Mouse (Mus musculus): ENCODE data around the gene Cep170b.
A peak's percentile ranks its signal among the peaks of the same experiment; 100 is the strongest.

The Cep170b gene

DNA sequence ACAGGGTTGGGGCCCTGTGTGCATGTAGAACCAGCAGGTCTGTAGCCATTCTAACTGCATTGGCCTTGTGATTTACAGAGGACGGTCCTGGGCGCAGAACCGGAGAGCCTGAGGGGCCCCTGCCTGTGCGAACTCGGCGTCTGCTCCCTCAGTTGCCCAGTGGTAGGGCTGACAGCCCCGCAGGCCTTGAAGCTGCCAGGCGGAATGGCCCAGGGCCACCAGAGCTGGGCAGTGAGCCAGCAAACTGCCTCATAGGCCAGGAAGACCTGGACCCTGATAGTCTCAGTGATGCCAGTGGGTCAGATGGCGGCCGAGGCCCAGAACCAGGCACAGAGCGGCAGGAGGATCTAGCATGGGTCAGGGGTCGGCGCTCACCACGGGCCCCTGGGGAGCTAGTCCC lies 17.5 kb downstream of the Cep170b start:
- peak; percentile 73 for DNase-seq

DNA sequence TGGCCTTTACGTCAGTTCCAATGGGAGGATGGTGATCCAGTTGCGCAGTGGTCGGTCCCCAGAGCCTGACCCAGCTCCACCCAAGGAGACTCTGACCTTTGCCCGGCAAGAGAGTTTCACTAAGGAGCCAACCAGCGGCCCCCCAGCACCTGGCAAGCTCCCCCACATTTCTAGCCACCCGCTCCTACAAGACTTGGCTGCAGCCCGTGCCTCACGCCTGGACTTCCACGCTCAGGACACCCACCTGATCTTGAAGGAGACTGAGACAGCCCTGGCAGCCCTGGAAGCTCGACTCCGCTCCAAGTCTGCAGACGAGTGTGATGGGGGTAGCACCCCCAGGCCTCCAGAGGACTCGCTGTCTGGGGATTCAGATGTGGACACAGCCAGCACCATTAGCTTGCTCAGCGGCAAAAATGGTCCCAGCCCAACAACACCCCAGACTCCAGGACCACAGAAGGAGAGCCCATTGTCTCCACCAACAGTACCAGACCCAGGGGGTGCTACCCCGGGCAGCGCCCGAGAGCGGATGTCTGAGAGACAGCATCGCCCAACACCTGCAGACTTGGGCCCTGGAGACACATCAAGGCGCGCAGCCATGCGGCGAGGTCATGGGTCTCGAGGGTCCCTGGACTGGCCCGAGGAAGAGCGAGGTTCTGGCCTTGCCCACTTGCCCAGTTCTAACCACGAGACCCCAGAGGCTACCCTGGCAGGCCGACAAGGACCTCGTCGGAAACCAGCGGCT lies 18.2 kb downstream of the Cep170b start:
- DNase-seq, result no peak

DNA sequence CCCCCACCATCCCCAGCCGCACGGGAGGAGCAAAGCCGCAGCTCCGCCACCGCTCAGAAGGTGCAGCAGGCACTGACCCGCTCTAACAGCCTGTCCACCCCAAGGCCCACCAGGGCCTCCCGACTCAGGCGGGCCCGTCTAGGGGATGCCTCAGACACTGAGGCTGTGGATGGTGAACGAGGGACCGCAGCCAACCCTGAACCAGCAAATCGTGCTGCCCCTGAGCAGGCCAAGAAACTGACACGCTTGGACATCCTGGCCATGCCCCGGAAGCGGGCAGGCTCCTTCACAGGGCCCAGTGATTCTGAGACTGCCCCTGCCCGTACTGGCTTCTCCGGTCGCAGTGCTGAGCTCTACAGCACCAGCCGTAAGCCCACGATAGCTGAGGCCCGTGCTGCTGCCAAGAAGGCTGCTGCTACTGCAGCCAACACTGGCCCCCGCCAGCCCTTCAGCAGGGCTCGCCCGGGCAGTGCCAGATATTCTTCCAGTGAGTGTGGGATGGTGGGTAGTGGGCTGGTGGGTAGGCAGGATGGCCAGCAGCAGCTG lies 18.8 kb downstream of the Cep170b start:
- no peak for DNase-seq

DNA sequence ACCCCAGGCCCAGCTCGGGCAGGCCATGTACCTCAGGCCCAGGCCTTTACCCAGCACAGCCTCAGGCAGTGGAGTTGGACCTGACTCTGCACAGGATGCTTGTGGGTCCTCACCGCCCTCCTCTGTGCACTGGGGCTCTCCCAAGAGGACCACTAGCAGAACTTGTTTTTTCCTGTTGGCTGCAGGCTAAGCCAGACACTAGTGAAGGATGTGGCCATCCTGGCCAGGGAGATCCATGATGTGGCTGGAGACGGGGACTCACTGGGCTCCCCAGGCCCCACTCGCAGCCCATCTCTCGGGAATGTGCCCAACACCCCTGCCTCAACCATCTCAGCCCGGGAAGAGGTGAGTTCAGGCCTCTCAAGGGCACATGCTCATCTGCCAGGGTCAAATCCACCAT lies 22.5 kb downstream of the Cep170b start:
- no peak for DNase-seq

DNA sequence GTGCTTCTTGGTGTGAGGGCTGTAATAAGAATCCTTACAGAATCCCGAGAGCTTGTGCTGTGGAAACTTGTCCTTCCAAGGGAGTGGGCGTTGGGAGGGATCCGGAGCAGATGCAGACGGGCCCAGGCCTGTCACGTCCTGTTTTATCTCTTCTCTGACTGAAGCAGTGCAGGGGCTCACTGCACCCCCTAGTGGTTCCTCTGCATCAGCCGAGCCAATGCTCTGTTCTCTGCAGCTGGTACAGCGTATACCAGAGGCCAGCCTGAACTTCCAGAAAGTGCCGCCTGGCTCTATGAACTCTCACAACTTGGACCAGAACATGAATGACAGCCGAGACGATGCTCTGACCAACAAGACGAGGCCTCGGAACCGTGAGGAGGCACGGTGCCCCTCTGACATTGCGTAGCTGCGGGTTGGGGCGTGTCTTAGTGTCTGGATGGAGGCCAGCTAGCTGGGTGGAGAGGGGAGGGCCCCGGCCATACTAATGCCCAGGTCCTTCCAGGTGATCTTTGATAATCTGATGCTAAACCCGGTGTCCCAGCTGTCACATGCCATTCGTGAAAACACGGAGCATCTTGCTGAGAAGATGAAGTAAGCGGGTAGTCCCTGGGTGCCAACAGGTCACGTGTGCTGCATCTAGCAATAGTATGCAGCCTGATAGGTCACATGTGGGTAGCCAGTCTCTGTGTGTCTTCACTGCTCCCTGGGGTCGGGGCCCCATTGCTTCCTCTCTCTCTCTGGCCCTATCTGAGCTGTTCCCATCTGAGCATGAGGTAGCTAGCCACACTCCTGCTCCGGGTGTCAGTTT lies 23.1 kb downstream of the Cep170b start:
- DNase-seq, result peak; percentile 89

DNA sequence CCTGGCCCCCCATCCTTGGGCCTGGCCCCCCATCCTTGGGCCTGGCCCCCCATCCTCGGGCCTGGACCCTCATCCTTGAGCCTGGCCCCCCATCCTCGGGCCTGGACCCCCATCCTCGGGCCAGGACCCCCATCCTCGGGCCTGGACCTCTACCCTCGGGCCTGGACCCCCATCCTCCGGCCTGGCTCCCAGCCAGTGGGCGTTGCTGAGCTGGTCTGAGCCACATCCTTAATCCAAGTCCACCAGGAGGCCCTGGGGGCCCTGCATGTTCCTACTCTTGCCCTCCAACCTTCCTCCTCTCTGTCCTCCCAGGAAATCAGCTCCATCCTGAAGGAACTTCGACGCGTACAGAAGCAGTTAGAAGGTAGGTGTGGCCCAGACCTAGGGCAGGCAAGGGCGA lies 24.0 kb downstream of the Cep170b start:
- no peak for DNase-seq

DNA sequence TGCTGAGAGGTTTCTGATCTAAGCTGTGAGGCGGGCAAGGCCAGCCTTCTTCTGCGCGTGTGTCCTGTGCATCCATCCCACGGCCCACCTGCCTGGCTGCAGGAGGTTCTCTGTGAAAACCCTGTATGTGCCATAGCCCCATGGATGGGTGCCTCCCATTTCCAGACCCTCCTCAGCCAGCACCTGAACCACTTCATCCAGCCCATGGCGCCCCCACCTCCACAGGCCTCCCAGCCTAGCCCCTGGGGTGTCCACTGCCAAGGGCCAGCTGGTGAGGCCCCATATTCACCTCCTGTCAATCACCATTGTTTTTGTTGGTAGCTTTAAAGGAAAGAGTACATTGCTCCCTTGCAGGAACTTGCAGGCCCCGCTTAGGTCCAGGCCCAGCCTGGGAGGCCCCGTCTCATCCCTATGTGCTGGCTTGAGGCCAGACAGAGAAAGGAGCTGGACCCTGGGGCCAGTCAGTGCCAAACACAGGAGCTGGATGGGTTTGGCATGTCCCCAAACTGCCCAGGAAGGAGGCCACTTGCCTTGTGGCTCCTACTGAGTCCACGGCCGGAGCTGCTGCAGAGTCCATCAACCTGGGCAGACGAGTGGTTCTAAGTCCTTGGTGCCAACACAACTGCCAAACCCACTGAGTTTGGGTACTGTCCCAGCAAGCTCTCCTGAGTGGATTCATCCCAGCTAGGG lies 24.8 kb downstream of the Cep170b start:
- no peak for DNase-seq

DNA sequence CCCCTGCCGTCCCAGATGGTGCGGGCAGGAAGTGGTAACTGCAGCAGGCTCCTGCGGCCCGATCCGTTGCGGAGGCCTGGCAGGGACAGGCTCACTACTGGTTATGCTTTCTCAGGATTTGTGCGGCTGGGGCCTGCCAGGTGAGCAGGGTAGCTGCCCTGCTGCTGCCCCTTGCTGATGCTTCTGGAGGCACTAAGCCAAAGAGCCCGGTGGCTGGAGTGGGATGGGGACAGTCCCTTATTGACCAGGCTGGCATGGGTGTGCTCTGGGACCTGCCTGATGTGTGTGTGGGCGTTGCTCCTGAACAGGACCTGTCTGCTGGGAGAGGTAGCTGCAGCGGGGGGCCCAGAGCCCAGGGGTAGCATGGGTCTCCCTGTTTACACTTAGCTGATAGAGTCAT lies 25.5 kb downstream of the Cep170b start:
- no peak for DNase-seq

DNA sequence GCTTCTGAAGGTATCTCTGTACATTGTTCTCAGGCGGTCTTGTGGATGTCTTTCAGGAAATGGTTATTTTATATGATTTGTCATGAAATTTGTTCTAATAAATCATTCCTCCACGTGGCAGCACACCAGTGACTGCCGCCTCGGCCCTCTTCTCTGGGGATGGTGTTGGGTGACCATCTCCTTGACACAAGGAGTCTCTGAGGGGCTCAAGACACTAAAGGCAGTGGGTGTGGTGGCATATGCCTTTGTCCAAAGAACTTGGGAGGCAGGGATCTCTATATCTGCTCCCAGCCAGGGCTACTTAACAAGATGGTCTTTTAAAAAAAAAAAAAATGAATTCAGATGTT lies 26.2 kb downstream of the Cep170b start:
- DNase-seq, result no peak

DNA sequence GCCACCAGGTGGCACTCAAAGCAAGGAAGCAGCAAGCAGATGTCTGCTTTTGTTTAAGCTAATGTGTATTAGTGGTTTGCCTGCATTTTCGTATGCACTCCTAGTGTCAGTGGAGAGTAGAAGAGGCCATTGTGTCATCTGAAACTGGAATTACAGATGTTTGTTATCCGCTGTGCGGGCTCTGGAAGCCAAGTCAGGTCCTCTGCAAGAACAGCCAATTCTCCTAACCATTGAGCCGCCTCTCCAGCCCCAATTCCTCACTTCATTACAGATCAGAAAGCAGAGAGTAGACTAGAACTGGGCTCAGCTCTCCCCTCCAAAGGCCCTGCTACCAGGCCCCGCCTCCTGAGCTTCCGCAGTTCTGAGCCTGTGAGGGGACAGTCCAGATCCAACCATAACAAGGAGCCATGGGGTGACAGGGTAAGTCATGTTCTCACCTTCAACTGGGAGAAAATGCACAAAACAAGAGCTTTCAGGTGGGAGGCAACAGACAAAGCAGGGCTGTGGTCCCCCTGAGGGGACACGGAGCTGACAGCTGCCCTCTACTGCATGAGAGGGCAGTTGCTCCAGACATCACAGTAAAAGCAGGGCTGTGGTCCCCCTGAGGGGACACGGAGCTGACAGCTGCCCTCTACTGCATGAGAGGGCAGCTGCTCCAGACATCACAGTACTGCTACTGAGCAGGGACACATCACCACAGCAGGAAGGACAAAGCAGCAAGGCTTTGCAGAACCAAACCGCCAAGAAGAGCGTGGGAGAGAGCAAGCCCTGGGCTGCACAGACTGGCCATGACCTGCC lies 26.8 kb downstream of the Cep170b start:
- DNase-seq, result no peak

DNA sequence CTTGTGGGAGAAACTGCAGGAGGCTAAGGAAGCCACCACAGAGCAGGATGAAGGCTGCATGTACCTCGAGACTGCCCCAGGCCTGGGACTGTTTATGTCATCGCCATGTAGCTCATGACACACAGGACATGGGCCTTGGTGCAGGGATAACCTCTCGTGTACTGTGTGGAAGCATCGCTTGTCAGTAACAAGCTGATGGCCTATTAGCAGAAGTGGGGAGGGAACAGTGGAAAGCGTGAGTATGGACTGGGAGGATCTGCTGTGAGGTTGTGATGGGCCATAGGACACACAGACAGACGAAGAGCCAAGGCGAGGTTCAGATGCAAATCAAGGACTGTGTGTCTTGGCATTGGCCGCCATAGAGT lies 27.3 kb downstream of the Cep170b start:
- DNase-seq, result no peak

DNA sequence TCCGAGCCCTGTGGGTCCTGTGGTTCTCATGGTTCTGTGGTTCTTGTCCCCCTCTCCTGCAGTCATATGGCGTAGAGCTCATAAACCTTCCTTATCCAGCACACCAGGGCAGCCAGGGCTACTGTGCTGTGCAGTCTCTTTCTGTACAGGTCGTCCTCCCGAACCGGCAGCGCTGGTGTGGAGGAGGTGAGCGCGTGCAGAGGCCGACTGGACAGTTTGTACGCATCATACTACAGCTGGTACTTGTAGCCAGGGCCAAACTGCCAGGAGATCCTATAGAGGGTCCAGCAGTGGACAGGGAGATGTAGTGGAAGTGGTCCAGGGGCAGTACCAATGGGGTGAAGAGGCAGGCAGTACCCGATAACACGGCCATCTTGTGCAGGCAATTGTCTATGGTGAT lies 30.7 kb downstream of the Cep170b start:
- DNase-seq, result no peak

DNA sequence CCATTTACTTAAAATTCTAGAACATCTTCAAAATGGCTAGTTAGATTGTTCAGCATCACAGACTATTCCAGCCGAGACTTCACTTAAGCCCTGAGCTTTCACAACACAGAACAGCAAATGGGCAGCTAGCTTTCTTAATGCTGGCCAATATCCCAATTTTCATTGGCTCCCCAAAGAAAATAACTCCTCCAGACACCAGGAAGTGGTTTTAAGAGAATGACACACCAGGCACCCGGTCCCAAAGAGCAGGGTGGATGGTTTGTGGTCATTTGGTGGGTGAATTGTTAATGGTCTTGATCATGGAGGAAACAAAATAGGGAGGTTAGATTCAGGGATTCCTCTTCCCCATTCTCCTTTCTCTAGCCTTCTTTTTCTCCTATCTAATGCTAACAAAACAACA lies 32.1 kb downstream of the Cep170b start:
- DNase-seq, result no peak

DNA sequence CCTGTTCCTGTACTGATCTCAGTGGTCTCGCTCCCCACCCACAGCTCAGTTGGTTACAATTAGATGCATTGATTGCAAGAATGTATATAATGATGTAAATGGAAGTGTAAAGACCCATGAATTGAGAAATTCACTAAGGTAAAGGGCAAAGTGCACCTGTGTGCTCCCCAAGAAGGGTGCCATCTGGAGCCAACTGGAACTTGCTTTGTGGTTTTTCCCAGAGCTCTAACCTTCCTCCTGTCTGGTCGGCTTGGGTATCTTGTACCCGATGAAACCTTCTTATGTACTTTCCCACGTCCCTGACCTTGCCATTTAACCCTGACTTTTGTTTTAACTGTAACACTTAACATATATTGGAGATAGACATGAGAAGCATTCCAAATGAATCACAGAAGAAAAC lies 35.6 kb downstream of the Cep170b start:
- no peak for DNase-seq

DNA sequence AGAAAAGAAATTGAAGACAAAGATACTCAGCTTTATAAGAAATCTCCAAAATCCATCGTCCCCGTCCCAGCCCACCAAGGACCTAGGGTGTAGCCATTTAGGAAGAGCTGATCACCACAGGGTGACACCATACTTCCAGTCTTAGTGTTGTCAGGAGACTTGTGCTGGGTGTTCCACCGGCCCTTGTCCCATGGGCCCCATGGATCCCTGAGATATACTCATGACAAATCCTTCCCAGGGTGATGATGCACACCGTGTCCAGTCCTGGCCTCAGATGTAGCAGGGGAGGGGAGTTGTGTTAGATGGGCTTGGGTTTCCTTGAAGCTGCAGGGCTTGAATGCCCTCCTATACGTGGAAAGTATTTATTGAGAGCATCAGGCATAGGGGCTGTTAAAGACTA lies 37.6 kb downstream of the Cep170b start:
- no peak for DNase-seq

DNA sequence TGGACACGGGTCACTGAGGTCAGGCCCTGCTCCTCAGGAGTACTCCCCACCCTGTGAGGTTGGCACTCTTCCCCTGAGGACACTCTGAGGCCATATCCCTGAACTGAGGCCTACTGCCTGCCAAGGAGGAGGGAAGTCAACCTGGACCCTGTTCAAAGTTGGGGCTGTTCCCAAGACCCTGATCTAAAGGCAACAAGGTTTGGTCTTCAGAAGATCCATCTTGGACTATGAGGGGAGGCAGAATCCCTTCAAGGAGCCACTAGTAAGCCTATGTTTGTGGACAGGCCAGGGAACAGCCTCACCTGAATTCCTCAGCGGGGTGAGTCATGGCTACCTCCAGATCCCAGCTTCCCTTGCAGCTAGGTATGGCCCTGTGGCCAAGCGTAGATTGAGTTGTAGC lies 39.2 kb downstream of the Cep170b start:
- DNase-seq, result no peak

DNA sequence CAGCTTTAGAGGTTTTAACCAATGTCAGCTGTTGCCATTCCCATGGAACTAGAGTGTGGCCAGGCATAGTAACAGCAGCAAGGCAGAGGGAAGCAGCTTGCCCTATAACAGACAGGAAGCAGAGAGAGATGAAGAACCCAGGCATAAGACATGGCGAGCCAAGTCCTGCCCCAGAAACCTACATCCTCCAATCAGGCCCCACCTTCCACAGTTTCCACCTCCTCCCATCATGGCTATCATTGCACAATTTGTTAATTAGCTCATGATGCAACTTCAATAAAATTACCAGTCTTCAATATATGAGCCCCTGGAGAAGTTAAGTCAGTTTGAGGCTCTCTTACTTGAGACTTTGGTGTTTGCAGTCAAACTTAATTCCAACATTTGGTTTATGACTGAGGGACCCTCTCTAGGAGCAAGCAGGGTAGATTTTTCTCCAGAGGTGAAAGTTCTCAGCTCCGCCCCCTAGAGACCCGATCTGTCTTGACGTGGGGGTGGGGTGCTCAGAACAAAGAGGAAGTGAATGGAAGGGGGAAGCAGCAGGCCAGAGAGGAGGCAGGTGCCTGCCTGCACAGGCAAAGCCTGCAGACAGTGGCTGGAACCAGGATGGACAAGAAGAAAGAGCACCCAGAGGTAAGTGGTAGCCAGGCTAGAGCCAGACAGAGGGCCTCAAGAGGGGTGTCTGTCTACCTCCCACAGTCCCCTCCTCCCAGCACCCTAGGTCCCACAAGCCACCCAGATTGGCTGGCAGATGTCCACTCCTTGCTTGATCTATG lies 40.1 kb downstream of the Cep170b start, which contains the start of gene Pld4:
Pld4 (plus strand) TSS at position 502 of the 773 bp plus-strand sequence.
- peak; percentile 70 for DNase-seq

DNA sequence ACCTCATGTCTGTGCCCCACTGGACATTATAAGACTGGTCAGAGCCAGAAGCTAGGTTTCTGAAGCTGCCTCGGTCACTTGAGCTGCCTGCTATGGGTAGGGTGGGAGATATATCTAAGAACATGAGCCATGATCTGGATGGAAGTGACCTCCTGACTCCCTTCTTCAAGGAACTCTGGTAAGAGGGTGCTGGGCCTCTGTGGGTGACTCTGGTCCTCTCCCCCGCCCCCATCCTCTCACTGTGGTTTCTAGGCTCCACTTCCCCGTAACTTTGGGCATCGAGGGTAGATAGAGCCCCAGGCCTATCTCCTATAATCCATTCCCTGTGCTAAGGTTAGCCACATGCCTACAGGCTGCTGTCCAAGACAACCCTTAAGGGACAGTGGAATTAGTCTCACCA lies 41.2 kb downstream of the Cep170b start:
- no peak for DNase-seq

DNA sequence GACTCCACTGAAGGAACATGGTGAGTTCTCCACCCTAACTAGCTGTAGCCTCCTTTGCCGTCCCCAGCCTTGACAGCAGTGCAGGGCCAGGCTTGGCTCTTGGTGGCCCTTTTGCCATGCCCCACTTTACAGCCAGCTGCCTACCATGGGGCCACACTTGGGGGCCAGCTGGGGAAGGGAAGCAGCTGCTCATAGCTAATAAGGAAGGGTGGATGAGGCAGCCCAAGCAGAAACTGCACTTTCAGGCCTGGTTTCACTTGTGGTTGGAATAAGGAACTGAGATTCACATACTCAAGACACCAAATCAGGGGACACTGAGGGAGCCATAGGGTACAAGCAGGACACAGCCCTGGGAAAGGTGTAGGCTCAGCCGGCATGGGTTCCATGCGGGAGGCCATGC lies 41.8 kb downstream of the Cep170b start:
- DNase-seq, result peak; percentile 76

DNA sequence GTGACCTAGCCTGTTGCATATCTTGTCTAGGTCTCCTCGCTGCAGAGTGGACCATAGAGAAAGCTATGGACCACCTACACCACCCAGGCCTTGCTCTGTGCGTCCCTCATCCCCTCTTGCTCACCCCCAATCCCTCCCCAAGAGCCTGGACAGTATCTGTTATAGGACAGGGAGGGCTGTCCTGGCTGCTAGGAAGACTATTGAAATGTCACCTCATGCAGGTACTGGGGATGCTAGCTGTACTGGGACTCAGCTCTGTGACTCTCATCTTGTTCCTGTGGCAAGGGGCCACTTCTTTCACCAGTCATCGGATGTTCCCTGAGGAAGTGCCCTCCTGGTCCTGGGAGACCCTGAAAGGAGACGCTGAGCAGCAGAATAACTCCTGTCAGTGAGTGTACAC lies 42.9 kb downstream of the Cep170b start:
- no peak for DNase-seq

DNA sequence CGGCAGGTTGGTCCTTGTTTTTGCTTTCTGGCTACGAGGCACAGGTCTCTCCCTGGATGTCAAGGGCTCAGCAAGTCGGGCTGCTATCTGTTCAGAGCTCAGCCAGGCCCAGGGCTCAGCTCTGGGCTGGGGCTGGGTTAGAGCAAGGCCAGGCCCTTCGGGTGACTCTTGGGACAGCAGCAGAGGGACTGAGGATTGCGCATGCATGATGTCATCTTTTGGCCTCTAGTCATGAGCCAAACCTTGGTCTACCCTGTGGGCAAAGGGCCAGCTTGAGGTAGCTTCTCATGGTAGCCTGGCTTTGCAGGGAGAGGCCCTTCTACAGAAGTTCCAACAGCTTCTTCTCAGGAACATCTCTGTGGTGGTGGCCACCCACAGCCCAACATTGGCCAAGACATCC lies 43.9 kb downstream of the Cep170b start:
- DNase-seq, result no peak

DNA sequence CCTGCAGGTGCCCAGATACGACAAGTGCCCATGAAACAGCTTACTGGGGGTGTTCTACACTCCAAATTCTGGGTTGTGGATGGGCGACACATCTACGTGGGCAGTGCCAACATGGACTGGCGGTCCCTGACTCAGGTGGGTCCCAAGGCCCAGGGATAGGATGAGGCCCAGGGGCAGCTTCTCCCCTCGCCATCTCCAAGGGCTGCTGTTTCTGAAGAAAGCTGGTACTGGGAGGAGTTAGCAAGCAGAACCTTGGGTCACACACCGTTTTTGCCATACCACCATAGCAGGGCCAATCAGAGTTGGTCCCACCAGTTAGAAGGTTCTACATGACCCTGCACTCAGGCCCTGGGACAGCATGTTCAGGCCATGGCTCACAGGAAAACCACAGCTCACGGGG lies 44.7 kb downstream of the Cep170b start:
- DNase-seq, result no peak
